Mouse (Mus musculus) cerebellum, adult 9-10 months (tissue): Measurements from ENCODE around the gene Cox4i1.
A peak's percentile ranks its signal among the peaks of the same experiment; 100 is the strongest.
"Not testable (repeated sequence)": the region's sequence is repeated elsewhere in the genome, so short reads cannot be mapped to it uniquely, and the experiment has no call there.

Source experiments
- DNase-seq: peaks from one replicate; pipeline ENCODE4 v3.0.0; 2022

Cox4i1 gene

GRCm38 (mm10) chr8:120665726-120666455, 2.1 kb upstream of the Cox4i1 start:
- DNase-seq, result peak; percentile 31

- DNase-seq, result peak; percentile 28
These were observed 1.1 kb upstream of the Cox4i1 start for GRCm38 (mm10) chr8:120666807-120667470.

DNA sequence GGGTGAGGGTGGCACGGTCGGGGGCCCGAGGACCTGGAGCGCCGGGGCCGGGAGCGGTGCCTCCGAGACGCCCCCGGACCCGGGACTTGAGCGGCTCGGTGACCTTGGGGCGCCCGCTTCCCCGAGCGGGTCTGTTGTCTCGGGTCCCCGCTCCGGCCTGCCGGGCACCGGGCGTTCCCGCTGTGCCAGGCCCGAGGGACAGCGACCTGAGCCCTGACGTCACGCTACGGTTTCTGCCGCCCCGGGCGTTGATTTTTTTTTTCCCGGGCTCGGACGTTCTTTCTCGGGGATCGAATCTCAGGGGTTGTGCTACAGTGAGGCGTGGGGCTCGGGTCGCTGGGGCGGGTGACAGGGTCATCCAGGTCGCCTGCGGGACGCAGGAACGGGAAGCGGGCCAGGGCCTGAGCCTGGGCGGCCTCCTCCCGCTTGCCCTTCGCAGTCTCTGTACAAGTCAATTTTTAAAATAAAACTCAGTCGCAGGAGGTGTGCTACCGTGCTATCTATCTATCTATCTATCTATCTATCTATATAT, 418 bp downstream of the Cox4i1 start, which contains the start of gene Emc8:
Gene Emc8 (minus strand): TSS at position 200 of the 532 bp plus-strand sequence.
- DNase-seq, result no peak

DNA sequence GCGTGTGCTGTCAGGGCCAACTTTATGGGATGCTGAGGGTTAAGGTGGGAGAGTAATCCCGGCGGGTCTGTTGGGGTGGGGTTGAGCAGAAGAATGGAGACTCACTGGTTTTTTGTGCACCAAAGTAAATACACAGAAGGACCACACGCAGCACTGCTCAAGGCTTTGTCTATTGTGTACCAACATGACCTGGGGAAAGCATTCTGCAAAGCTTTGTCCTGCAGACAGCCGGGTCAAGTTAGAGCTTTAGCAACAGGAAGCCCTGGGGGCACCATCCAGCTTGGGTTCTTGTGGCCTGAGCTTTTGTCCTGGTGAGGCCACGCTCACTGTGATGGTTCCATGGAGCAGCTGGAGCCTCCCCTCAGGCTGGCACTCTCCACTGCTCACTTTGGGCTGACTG, 3.8 kb downstream of the Cox4i1 start:
- DNase-seq, result no peak

DNA sequence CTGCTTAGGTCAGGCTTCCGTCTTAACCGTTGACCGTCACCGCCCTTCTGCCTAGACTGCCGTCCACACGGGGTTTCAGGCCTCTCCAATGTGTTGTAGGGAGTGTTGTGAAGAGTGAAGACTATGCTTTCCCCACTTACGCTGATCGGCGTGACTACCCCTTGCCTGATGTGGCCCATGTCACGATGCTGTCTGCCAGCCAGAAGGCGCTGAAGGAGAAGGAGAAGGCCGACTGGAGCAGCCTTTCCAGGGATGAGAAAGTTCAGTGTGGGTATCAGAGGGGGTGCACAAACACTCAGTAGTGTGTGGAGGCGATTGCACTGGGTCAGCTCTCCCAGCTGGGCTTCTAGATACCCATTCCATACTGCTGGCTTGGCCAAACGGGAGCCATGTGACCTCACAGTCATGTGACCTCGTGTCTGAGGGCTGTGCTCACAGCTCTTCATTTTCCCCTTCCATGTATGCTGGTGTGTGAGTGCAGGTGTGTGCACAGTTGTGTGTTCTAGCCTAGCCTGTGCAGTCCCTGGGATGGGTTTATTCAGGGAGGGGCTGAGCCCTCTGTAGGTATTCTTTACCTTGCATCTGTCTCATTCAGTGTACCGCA, 4.7 kb downstream of the Cox4i1 start:
- DNase-seq, result no peak

GRCm38 (mm10) chr8:120673298-120673697, 5.3 kb downstream of the Cox4i1 start:
- no peak for DNase-seq

GRCm38 (mm10) chr8:120675718-120676117, 7.7 kb downstream of the Cox4i1 start:
- DNase-seq, result no peak

- peak; percentile 81 for DNase-seq
These were observed 10.4 kb downstream of the Cox4i1 start for GRCm38 (mm10) chr8:120678447-120678846.

- no peak for DNase-seq
These were observed 11.8 kb downstream of the Cox4i1 start for GRCm38 (mm10) chr8:120679629-120680387.

GRCm38 (mm10) chr8:120680405-120680804, 12.4 kb downstream of the Cox4i1 start:
- DNase-seq, result not testable (repeated sequence)

- DNase-seq, result no peak
These were observed 13.1 kb downstream of the Cox4i1 start for GRCm38 (mm10) chr8:120681113-120681512.

GRCm38 (mm10) chr8:120683602-120684001, 15.6 kb downstream of the Cox4i1 start:
- DNase-seq, result no peak

- no peak for DNase-seq
These were observed 16.1 kb downstream of the Cox4i1 start for GRCm38 (mm10) chr8:120684082-120684481.

GRCm38 (mm10) chr8:120685097-120685496, 17.1 kb downstream of the Cox4i1 start:
- DNase-seq, result no peak

GRCm38 (mm10) chr8:120685591-120685990, 17.6 kb downstream of the Cox4i1 start:
- no peak for DNase-seq

- DNase-seq, result no peak
These were observed 18.0 kb downstream of the Cox4i1 start for GRCm38 (mm10) chr8:120686051-120686450.

- no peak for DNase-seq
These were observed 18.6 kb downstream of the Cox4i1 start for GRCm38 (mm10) chr8:120686576-120686975.

- no peak for DNase-seq
These were observed 19.8 kb downstream of the Cox4i1 start for GRCm38 (mm10) chr8:120687786-120688185.

DNA sequence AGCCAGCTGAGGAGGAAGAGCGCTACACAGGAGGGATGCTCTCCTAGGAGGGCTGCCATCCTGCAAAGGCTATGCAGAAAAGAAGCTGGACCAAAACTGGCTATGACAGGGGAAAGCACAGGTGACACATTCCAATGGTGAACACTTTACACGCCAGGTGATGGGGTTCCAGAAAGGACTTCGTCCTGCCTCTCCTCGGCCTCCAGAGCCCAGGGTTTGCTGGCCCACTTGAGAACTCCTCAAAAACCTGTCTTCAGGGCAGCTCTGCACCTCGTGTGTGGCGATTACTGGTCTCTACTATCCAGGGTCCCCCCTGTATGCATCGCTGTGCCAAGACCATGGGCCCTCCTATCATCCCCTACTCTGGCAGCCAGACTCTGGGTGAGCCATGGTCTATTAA, 20.5 kb downstream of the Cox4i1 start:
- no peak for DNase-seq

DNA sequence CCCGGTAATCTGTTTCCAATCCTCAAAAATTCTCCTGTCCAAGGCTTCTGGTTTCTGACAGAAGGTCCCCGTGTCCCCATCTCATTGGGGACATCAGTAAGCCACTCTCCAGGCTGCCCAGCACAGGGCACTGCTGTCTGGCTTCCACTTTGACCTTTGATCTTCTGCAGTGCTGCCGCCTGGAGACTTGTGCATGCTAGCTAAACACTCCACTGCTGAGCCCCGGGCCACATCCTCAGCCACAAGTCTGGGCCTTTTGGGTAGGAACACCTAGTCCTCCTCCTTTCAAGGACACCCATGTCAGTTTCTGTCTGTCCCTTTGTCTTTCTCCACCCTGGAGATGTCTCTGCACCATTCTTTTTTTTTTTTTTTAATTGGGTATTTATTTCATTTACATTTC, 24.9 kb downstream of the Cox4i1 start:
- DNase-seq, result no peak

GRCm38 (mm10) chr8:120693861-120694493, 26.0 kb downstream of the Cox4i1 start:
- no peak for DNase-seq

GRCm38 (mm10) chr8:120696401-120697153, 28.6 kb downstream of the Cox4i1 start:
- no peak for DNase-seq
